Mouse (Mus musculus): ENCODE results near the gene Auts2.

The Auts2 gene

GRCm38 (mm10) chr5:132448401-132449066, 94.6 kb downstream of the Auts2 start:
- DNase-seq (ENCODE audit: low spot score) = no peak

DNA sequence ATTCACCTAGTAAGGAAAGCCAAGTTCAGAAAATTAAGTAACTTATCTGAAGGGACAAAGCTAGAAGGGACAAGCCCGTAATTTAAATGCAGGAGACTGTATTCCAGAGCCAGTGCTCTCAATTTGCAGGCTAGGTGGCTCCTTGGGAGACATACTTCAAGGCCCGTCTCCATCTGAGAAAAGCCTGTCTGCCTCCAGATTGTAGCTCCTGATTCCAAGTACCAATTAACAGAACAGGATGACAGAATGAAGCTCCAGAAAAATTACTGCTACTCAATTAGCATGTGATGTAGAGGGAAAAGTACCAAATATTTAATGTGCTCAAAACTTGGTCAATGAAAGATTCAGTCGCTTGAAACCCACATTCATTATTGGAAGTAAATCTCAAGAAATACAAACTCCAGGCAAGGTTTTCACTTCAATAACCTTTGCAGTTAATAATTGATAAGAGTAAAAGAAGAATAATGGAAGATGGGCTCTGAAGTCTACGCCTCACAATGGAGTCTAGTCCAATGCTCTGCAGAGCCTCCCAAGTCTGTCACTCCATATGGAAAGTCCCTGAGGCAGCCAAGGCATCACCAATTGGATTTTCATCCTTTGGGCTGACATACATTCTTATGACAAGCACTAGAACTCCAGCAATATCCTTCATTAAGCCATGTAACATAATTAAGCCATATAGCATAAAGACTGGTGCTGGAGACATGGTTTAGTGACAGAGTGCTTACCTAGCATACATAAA, 97.8 kb downstream of the Auts2 start:
- no peak for DNase-seq (ENCODE audit: low spot score)

GRCm38 (mm10) chr5:132442948-132443347, 100.2 kb downstream of the Auts2 start:
- DNase-seq (ENCODE audit: low spot score) = no peak

GRCm38 (mm10) chr5:132438414-132438813, 104.7 kb downstream of the Auts2 start:
- no peak for DNase-seq (ENCODE audit: low spot score)

DNA sequence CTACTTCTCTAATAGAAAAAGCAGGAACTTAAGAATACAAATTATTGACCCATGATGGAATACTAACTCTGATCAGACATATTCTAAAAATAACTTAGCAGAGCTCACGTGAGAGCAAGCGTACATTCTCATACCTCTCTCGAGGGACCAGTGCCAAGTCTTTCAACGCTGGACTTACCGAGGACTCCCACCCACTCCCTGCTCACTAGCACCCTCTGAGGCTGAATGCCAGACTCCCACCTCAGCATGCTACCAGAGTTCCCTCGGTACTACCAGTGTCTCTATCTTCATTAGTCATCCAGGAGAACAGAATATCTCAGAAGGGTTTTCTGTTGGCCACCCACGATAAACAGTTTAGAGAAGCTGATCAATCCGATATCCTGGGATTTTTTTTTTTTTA, 105.2 kb downstream of the Auts2 start:
- no peak for DNase-seq (ENCODE audit: low spot score)

DNA sequence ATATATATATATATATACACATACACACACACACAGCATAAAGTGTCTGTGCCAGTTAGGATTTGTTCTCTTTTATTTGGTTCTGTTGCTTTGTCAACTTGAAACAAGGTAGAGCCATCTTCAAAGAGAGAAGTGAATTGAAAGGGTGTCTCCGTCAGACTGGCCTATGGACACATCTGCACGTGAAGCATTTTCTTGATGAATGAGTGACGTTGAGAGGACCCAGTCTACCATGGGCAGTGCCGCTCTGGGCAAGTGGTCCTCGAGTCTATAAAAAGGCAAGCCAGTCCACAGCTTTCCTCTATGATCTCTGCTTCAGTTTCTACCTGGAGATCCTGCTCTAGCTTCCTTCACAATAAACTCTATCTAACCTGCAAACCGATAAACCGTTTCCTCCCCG, 105.7 kb downstream of the Auts2 start:
- DNase-seq (ENCODE audit: low spot score) = no peak

DNA sequence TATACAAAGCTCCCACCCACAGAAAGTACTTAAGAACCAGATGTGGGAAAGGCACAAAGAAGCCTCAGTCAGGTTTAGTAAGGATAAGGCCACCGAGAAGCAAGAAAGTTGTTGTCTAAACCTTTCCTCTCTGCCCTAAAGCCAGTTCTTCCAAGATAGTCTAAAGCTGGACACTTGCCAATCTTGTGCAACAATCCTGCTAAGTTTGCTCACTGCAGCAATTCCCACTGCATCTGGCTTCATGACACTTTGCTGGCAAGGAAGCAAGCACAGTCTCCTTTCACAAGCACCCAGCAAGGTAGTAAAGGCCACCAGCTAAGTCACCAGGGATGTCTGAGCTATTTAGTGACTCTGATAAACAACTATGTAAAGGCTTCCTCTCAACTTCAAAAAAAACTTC, 106.2 kb downstream of the Auts2 start:
- DNase-seq (ENCODE audit: low spot score) = no peak

- DNase-seq (ENCODE audit: low spot score) = no peak
Observed at GRCm38 (mm10) chr5:132436473-132436872, 106.7 kb downstream of the Auts2 start.

- DNase-seq (ENCODE audit: low spot score) = no peak
Observed at GRCm38 (mm10) chr5:132435401-132435800, 107.7 kb downstream of the Auts2 start.

DNA sequence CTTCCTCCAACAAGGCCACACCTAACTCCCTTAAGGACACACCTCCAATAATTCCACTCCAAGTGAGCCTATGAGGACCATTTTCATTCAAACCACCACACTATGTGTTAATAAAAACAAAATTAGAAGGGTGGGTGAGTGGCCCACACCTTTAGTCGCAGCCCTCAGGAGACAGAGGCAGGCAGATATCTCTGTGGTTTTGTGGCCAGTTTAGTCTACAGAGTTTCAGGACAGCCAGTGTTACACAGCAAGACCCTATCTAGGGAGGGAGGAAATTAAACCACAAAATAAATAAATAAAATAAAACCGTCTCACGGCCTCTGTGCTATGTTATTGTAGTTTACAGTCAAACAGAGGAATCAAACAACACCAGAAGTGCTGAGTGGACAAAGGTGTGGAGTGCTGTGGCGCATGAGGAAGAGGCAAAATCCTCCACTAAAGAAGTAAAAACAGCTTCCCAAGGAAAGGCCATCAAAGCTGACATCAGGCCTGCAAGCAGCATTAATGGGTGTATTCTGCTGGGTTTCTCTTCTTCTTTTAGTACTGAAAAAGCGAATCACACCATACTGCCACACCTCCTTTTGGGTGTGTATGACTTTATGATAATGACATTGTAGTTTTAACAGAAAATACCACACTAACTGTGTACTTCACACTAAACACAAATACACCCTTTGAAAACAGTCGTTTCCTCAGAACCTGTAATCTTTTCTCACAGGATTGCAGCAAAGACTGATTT, 109.6 kb downstream of the Auts2 start:
- DNase-seq (ENCODE audit: low spot score) = no peak

- DNase-seq (ENCODE audit: low spot score) = no peak
Observed at GRCm38 (mm10) chr5:132429363-132429762, 113.8 kb downstream of the Auts2 start.

- DNase-seq (ENCODE audit: low spot score) = no peak
Observed at GRCm38 (mm10) chr5:132426342-132426741, 116.8 kb downstream of the Auts2 start.

DNA sequence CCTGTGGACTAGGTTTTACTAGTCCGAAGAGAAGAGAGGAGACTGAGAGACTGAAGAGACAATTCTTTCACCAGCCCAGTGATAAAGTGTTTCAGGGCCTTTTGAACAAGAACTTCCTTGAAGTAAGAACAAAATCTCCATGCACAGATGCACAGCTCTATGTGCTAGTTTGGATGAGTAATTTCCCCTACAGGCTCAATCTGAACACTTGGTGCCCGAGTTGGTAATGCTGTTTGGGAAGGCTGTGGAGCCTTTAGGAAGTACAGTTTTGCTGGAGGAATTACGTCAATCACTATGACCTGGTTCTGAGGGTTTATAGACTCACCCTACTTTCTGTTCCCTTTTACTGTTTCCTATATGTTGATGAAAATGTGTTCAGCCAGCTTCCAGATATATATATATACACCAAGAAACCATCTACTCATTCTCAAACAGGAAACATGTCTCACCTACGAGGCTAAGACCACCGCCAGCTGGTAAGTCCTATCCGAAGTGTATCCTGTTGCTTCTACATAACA, 117.3 kb downstream of the Auts2 start:
- no peak for DNase-seq (ENCODE audit: low spot score)

GRCm38 (mm10) chr5:132410338-132410852, 132.7 kb downstream of the Auts2 start:
- DNase-seq (ENCODE audit: low spot score) = no peak

- no peak for DNase-seq (ENCODE audit: low spot score)
Observed at GRCm38 (mm10) chr5:132408892-132409575, 134.1 kb downstream of the Auts2 start.

- no peak for DNase-seq (ENCODE audit: low spot score)
Observed at GRCm38 (mm10) chr5:132400556-132400955, 142.6 kb downstream of the Auts2 start.

- no peak for DNase-seq (ENCODE audit: low spot score)
Observed at GRCm38 (mm10) chr5:132399486-132399885, 143.7 kb downstream of the Auts2 start.

- no peak for DNase-seq (ENCODE audit: low spot score)
Observed at GRCm38 (mm10) chr5:132395922-132396321, 147.2 kb downstream of the Auts2 start.

DNA sequence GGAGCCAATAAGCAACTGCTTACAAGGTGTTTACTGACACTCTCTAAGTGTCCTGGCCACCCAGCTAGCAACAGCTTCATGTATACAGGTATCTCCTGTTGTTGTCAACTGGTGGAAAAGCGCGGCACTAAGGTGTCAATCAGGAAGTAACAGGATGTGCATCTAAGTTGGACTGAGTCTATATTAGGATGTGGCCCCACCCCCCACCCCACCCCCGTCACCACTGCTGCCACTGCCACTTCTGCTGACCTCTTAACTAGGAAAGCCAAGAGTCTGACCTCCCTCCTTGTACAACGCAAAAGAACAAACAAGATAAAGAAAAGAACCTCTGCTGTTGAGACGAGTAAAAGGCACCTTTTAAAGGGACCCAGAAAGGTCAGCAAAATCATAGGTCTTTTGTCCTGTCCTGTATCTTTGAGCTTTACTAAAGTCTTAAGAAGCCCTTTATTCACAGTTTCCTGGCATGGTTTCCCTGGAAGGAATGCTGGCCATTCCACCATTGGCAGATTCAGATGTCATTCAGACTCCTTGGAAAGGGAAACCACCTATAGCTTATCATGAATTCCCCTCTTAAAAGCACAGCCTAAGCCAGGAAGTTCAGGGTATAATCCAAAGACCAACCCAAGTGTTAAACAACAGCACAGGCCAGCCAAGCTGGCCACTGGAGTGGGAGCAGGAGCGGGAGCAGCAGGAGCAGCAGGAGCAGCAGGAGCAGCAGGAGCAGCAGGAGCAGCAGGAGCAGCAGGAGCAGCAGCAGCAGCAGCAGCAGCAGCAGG, 148.2 kb downstream of the Auts2 start:
- DNase-seq (ENCODE audit: low spot score) = no peak

DNA sequence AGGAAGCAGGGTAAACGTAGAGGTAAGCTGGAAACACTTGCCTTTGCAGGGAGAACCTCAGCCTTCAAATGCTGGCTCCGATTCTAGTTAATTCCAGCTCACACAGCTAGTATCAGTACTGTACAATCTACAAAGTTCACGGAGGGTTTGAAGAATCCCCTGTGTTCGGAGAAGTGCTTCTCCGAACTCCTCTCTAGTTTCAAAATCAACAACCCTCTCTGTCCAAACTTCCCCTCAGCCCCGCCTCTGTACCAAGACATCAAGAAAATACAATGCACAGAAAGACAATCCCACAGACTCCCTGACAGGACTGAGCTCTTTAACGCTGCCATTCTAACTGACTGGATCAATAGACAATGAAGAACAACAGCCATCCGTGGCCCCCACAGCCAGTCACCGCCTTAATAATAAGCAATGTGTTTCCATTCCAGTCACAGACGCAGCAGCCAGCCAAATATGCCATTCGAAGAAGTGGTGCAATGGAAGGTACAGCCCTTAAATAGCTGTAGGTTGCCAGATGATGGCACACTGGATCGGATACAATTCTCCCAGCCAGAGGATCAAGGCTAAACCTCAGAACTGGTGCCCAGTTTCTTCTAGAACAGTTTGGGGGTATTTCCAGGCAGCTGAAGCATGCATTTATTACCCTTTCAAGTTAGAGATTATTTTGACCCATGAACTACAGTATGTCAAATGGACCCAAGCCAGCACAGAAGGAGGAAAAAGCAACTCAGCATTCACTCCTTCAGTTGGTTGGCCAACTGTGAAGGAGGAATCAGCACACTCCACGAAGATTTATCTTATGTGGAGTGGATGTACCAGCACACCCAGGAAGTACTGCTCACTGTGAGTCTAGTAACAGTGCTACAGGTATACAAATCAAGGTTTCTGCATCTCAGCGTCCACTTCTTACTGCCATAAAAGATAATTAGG, 151.0 kb downstream of the Auts2 start:
- DNase-seq (ENCODE audit: low spot score) = no peak

Data from layer of hippocampus, adult 9-10 months (tissue).